Mouse (Mus musculus) adrenal gland, postnatal 4 days (tissue): Measurements from ENCODE around the gene Hist1h4f. TPM values are rescaled to one million over a fixed set of nuclear protein-coding genes. Genes with fewer than 3 reads are reported as not detected.

Source experiments
- DNase-seq, 2 experiments: peaks; one replicate each; pipeline ENCODE4 v3.0.0; 2021 to 2022; ENCODE audit warnings: low spot score in 2 of 2, mixed read lengths in 2 of 2
- microRNA-seq: library from miRNA; unstranded; fragments of <30 nt; microRNA quantifications from one replicate; pipeline ENCODE4 v1.2.0, GENCODE M21; 2021
- total RNA-seq, 2 experiments: library from RNA; stranded (reverse); gene quantifications; 2 replicates each; pipeline ENCODE4 v1.2.3; 2021

Hist1h4f gene
- total RNA-seq, 2 experiments from 2014 or later = 899 to 983 TPM

GRCm38 (mm10) chr13:23516822-23517602, 34.4 kb downstream of the Hist1h4f start:
- DNase-seq = no peak

DNA sequence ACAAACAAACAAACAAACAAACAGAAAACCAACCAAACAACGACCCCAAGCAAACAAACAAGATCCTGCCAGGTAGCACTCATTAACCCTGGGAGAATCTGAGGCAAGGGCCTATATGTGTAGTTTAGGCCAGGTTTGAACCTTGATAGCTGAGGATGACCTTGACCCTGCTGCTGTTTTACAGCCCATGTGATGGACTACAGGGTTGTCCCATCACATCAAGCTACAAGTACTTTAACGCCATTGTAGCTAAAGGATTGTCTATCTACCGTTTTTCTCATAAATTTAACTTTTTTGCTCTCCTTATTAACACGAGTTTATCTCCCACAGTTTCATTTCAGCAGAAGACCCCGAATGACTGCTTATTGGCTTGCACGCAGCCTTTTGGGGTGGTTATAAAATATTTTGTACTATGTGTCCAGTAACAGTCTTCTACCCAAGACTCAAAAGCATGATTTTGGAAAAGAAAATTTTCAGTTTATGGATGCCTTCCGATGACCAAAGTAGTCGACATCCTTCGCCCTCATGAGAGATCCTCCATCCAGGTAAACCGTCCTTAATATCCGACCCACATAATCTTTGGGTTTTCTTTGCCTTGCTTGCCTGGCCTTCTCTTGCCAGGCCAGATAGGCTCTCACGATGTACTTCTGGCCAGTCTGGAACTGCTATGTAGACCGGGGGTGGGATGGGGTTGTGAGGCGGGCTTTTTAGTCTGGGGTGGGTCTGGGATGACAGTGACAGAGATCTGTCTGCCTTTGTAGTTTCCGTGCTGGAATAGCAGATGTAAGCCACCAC, 35.4 kb downstream of the Hist1h4f start:
- DNase-seq = no peak

- DNase-seq = no peak
Measured at GRCm38 (mm10) chr13:23515281-23515680, 36.2 kb downstream of the Hist1h4f start.

DNA sequence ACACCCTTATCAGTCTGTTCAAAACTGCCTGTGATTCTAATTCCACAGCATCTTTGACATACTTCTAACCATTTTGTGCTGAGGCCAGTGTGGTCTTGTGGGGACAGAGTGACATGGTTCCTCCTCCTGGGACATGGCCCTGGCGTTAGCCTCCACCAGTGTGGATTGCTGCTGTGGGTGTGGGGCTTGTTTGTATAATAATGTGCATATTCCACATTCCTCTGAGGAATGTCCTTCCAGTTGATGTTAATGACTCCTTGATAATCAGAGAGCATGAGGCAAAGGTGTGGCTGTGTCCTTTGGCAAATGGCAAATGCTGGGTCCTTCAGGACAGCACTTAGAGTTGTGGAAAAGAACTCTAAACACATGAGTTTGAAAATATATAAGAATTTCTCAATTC, 37.9 kb downstream of the Hist1h4f start:
- no peak for DNase-seq

GRCm38 (mm10) chr13:23510127-23510526, 41.3 kb downstream of the Hist1h4f start:
- no peak for DNase-seq

- no peak for DNase-seq
Measured at GRCm38 (mm10) chr13:23506819-23507515, 44.5 kb downstream of the Hist1h4f start.

DNA sequence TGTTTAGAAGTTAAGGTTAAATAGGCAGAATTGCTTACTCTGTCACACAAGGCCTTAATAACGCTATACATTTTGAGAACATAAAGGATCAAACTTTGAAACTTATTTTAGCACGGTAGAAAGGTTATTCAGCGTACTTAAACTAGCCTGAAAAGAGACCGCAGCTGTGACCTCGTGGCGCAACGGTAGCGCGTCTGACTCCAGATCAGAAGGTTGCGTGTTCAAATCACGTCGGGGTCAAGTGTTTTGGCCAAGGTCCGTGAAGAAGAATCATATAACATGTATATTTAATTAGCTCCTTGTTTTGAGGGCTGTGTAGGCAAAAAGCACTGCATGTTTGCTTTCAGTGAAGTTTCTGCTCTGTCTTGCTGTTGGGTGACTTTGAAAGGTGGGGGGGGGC, 45.1 kb downstream of the Hist1h4f start:
- no peak for DNase-seq

GRCm38 (mm10) chr13:23505662-23506345, 45.6 kb downstream of the Hist1h4f start:
- no peak for DNase-seq

DNA sequence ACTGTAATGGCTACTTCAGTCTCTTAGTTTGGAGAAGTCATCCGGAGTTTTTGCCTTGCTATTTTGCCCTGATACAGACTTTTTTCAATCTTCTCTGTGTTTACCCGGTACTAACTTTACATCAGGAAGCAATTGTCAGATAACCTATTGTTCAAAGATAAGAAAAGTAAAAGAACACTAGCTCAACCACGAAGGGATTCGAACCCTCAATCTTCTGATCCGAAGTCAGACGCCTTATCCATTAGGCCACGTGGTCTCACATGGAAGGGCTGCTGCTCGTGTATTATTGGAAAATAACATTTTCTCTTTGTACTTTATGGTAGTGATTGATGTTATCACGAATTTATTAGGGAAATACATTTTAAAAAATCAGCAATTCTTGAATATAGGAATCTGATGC, 47.7 kb downstream of the Hist1h4f start:
- DNase-seq = no peak

DNA sequence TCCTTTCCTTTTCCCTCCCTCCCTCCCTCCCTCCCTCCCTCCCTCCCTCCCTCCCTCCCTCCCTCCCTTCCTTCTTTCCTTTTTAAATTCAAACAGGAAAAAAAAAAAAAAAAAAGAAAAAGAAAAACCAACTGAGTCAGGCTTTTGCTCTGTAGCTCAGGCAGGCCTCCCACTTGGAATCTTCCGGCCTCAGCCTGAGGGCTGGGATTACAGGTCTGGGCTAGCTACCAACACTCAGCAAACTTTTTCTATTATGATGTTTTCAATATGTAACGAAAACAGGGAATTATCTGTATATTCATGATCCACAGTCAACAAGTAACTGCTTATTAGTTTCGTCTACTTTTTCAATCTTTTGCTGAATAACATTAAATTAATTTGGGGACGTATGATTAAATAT, 48.5 kb downstream of the Hist1h4f start:
- no peak for DNase-seq

- DNase-seq = no peak
Measured at GRCm38 (mm10) chr13:23502031-23502567, 49.3 kb downstream of the Hist1h4f start.

DNA sequence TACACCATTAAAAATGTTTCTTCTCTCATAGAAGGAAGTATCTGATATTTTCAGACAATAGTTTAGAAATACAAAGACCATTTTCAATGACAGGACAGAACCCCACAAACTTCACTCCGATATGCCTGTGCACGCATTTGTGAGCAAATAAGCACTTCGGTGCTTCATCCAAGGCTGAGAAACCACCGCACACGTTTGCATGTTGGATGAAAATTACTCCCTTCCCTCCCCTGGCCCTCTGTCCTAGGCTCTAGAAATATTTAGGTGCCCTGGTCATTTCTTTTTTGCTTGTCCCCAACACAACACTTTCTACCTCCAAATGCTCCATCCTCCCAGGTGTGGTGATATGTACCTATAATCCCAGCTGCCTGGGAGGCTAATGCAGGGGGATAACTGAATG, 49.9 kb downstream of the Hist1h4f start:
- no peak for DNase-seq

Small RNAs within 50 kb of the gene (microRNA-seq; reads per million reads assigned to microRNA genes)
- gene Gm44297 (not detected), gene Gm44359 (not detected), gene Gm44394 (not detected), gene n-TStga1 (0.79 reads per million)

Other genes with a start within 250 kb of the Hist1h4f start
- 10 to 100 TPM; 22.9 to 23.5 TPM for gene Zfp322a, start 182.4 kb downstream of the Hist1h4f start, total RNA-seq
- 1 to 10 TPM; 7.9 to 8.9 TPM for gene Abt1, start 127.8 kb downstream of the Hist1h4f start, total RNA-seq
- gene Btn1a1, start 85.7 kb downstream of the Hist1h4f start, total RNA-seq = under 1 TPM; 0.20 to 0.87 TPM
- under 1 TPM in 1 of 2 experiments, not detected in 1; 0.17 TPM for gene Btn2a2, start 62.8 kb downstream of the Hist1h4f start, total RNA-seq
- gene Hist1h4h, start 20.6 kb downstream of the Hist1h4f start, total RNA-seq = 1,000 to 10,000 TPM; 1,239 to 1,302 TPM
- 100 to 1,000 TPM; 512 to 538 TPM for gene Hist1h2af, start 17.7 kb downstream of the Hist1h4f start, total RNA-seq
- gene Hist1h3g, start 16.2 kb downstream of the Hist1h4f start, total RNA-seq = 100 to 1,000 TPM; 144 to 196 TPM
- gene Hist1h2bh, start 8.3 kb downstream of the Hist1h4f start, total RNA-seq = 10 to 100 TPM; 29.4 to 38.7 TPM
- 100 to 1,000 TPM; 150 to 177 TPM for gene Hist1h3f, start 7.6 kb downstream of the Hist1h4f start, total RNA-seq
- gene Hist1h1d, start 1.6 kb upstream of the Hist1h4f start, total RNA-seq = 10 to 100 TPM; 48.3 to 57.6 TPM
- 100 to 1,000 TPM; 399 to 448 TPM for gene Hist1h3e, start 10.7 kb upstream of the Hist1h4f start, total RNA-seq
- 10 to 100 TPM; 79.7 to 95.7 TPM for gene Hist1h2ae, start 19.6 kb upstream of the Hist1h4f start, total RNA-seq
- gene Hist1h2bg, start 19.7 kb upstream of the Hist1h4f start, total RNA-seq = 100 to 1,000 TPM; 627 to 705 TPM
- gene Hist1h2bf, start 22.5 kb upstream of the Hist1h4f start, total RNA-seq = 100 to 1,000 TPM; 297 to 360 TPM
- gene Hist1h2ad, start 22.7 kb upstream of the Hist1h4f start, total RNA-seq = 10 to 100 TPM; 63.5 to 64.6 TPM
- gene Hist1h3d, start 24.1 kb upstream of the Hist1h4f start, total RNA-seq = 10 to 100 TPM; 64.3 to 80.4 TPM
- gene Hist1h4d, start 29.9 kb upstream of the Hist1h4f start, total RNA-seq = 100 to 1,000 TPM; 413 to 478 TPM
- gene Hist1h2be, start 69.5 kb upstream of the Hist1h4f start, total RNA-seq = 10 to 100 TPM; 40.6 to 48.5 TPM
- 100 to 1,000 TPM; 327 to 388 TPM for gene Hist1h1e, start 70.9 kb upstream of the Hist1h4f start, total RNA-seq
- gene Hist1h2ac, start 132.3 kb upstream of the Hist1h4f start, total RNA-seq = 10 to 100 TPM; 13.0 to 15.5 TPM
- gene Hist1h2bc, start 132.6 kb upstream of the Hist1h4f start, total RNA-seq = 10 to 100 TPM; 92.5 to 95.2 TPM
- gene Hist1h1t, start 144.2 kb upstream of the Hist1h4f start, total RNA-seq = 1 to 10 TPM; 1.8 to 2.2 TPM
- 100 to 1,000 TPM; 220 to 275 TPM for gene Hist1h4c, start 146.8 kb upstream of the Hist1h4f start, total RNA-seq
- gene Hfe, start 159.2 kb upstream of the Hist1h4f start, total RNA-seq = 10 to 100 TPM; 24.4 to 26.7 TPM
- gene Hist1h1c, start 187.2 kb upstream of the Hist1h4f start, total RNA-seq = 100 to 1,000 TPM; 583 to 655 TPM
- 100 to 1,000 TPM; 224 to 252 TPM for gene Hist1h3c, start 194.0 kb upstream of the Hist1h4f start, total RNA-seq
- 100 to 1,000 TPM; 268 to 325 TPM for gene Hist1h2bb, start 195.1 kb upstream of the Hist1h4f start, total RNA-seq
- 100 to 1,000 TPM; 457 to 545 TPM for gene Hist1h2ab, start 199.5 kb upstream of the Hist1h4f start, total RNA-seq
- 100 to 1,000 TPM; 526 to 670 TPM for gene Hist1h3b, start 200.6 kb upstream of the Hist1h4f start, total RNA-seq
- gene Hist1h4b, start 205.4 kb upstream of the Hist1h4f start, total RNA-seq = 100 to 1,000 TPM; 436 to 510 TPM
- gene Hist1h4a, start 209.6 kb upstream of the Hist1h4f start, total RNA-seq = 100 to 1,000 TPM; 348 to 415 TPM
- gene Hist1h3a, start 210.7 kb upstream of the Hist1h4f start, total RNA-seq = 100 to 1,000 TPM; 459 to 527 TPM
- gene Hist1h1a, start 212.0 kb upstream of the Hist1h4f start, total RNA-seq = 100 to 1,000 TPM; 405 to 481 TPM
- gene Trim38, start 218.3 kb upstream of the Hist1h4f start, total RNA-seq = under 1 TPM in 1 of 2 experiments, not detected in 1; 0.20 TPM